8 mouse cellular contexts compared by ENCODE assay signal in the genomic region with DNA sequence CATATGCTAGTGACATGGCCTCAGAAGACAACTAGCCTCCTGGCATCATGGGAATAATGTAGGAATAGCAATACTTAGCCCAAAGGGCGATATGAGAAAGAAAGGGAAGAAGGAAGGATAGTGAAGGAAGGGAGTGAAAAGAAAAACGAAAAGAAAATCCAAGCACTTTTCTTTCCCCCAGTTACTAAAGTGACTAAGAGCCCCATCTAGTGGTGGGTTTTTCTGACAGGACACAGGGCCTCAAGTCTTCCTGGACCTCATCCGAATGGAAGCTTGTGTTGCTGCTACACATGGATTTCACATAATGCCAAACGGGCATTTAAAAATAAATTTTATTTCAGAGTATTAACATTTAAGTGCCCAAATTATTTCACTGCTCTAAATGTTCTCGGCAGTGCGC. TPM values are rescaled to one million over a fixed set of nuclear protein-coding genes. Genes with fewer than 3 reads are reported as not detected.
A peak's percentile ranks its signal among the peaks of the same experiment; 100 is the strongest.
DNase-seq lines count a peak whose midpoint lies in the region; ATAC-seq and TF ChIP-seq lines count a peak whose summit lies in the region.

No protein-coding gene starts in this region.

- DNase-seq in gastrocnemius, adult 2 months: no peak
- DNase-seq in gastrocnemius, postnatal 25 days: no peak
- DNase-seq in midbrain, embryonic 14.5 days: peak; percentile 82
- DNase-seq in ZHBTc4 (ENCODE audit: low read depth, low spot score): peak; percentile 50

- H3K36me3 ChIP-seq in midbrain, embryonic 14.5 days (ENCODE audit: control insufficient read depth, insufficient read depth, low read length): peaks cover 12% of the 10 kb centered on the region; the same call in 1 of the 2 replicates
- H3K36me3 ChIP-seq in midbrain, embryonic 16.5 days (ENCODE audit: control insufficient read depth, insufficient read depth, low read length): peaks cover 2% of the 10 kb centered on the region; the same call in 1 of the 2 replicates
- H3K36me3 ChIP-seq in forebrain, embryonic 13.5 days (ENCODE audit: poor library complexity, severe bottlenecking): peaks cover 6% of the 10 kb centered on the region; the same call in 1 of the 2 replicates

- no peaks in the 10 kb centered on the region for H3K27me3 ChIP-seq in midbrain, embryonic 14.5 days (ENCODE audit: control insufficient read depth, insufficient read depth, low read length)
- H3K27me3 ChIP-seq in midbrain, embryonic 16.5 days (ENCODE audit: control insufficient read depth, insufficient read depth, low read depth, low read length): no peaks in the 10 kb centered on the region
- no peaks in the 10 kb centered on the region for H3K27me3 ChIP-seq in forebrain, embryonic 13.5 days

- no peak overlapping the region for H3K4me2 ChIP-seq in midbrain, embryonic 14.5 days (ENCODE audit: low read length)
- no peak overlapping the region for H3K4me2 ChIP-seq in midbrain, embryonic 16.5 days (ENCODE audit: low read length)
- no peak overlapping the region for H3K4me2 ChIP-seq in forebrain, embryonic 13.5 days

- no peaks in the 10 kb centered on the region for H3K9me3 ChIP-seq in midbrain, embryonic 14.5 days (ENCODE audit: control insufficient read depth, low read length)
- no peaks in the 10 kb centered on the region for H3K9me3 ChIP-seq in midbrain, embryonic 16.5 days (replicated peaks; ENCODE audit: control insufficient read depth, low read length, poor library complexity, severe bottlenecking)
- no peaks in the 10 kb centered on the region for H3K9me3 ChIP-seq in forebrain, embryonic 13.5 days (replicated peaks)

- H3K4me3 ChIP-seq in gastrocnemius, adult 2 months: no peak overlapping the region
- H3K4me3 ChIP-seq in midbrain, embryonic 14.5 days (replicated peaks; ENCODE audit: low read depth, low read length): no peak overlapping the region
- H3K4me3 ChIP-seq in midbrain, embryonic 16.5 days (ENCODE audit: low read depth, low read length): no peak overlapping the region
- H3K4me3 ChIP-seq in forebrain, embryonic 13.5 days: no peak overlapping the region

- H3K27ac ChIP-seq in gastrocnemius, adult 2 months: no peak overlapping the region
- H3K27ac ChIP-seq in midbrain, embryonic 14.5 days (replicated peaks; ENCODE audit: low read depth, low read length): no peak overlapping the region
- no peak overlapping the region for H3K27ac ChIP-seq in midbrain, embryonic 16.5 days (ENCODE audit: low read length)
- H3K27ac ChIP-seq in forebrain, embryonic 13.5 days: no peak overlapping the region

- TF ChIP-seq CTCF in gastrocnemius, adult 2 months (IDR thresholded peaks at IDR 0.05): peak; percentile 69

- no peak overlapping the region for H3K9ac ChIP-seq in midbrain, embryonic 14.5 days (replicated peaks; ENCODE audit: low read length)
- H3K9ac ChIP-seq in midbrain, embryonic 16.5 days (ENCODE audit: low read depth, low read length): no peak overlapping the region
- no peak overlapping the region for H3K9ac ChIP-seq in forebrain, embryonic 13.5 days

- no peaks in the 10 kb centered on the region for H3K4me1 ChIP-seq in midbrain, embryonic 14.5 days (ENCODE audit: control insufficient read depth, insufficient read depth, low read length)
- no peaks in the 10 kb centered on the region for H3K4me1 ChIP-seq in midbrain, embryonic 16.5 days (ENCODE audit: control insufficient read depth, insufficient read depth, low read length)
- H3K4me1 ChIP-seq in forebrain, embryonic 13.5 days: no peaks in the 10 kb centered on the region

- ATAC-seq in midbrain, embryonic 14.5 days (ENCODE audit: low FRiP score, low TSS enrichment): no peak
- ATAC-seq in midbrain, embryonic 16.5 days: no peak
- ATAC-seq in granulocyte monocyte progenitor cell, adult 5-6 weeks (replicated peaks; ENCODE audit: poor library complexity, severe bottlenecking): peak; percentile 69
- peak; percentile 78 for ATAC-seq in megakaryocyte progenitor cell, adult 5-6 weeks (replicated peaks; ENCODE audit: poor library complexity)
- ATAC-seq in forebrain, embryonic 13.5 days: no peak

- WGBS in midbrain, embryonic 14.5 days: 63% methylated on average over 6 of the region's 6 CpGs
- 56% methylated on average over 6 of the region's 6 CpGs for WGBS in midbrain, embryonic 16.5 days
- WGBS in forebrain, embryonic 13.5 days: 59% methylated on average over 6 of the region's 6 CpGs

- intact Hi-C loops in gastrocnemius, adult 2 months (cut with DNase I): loop anchor here (5.0 kb wide), 1 partner anchor 306 kb away; no protein-coding TSS in a partner anchor

RNA-seq across cellular contexts. Expression of a gene that starts 14.4 kb away (rescaled TPM):
- total RNA-seq in gastrocnemius, adult 2 months (2021): 10 to 100 TPM; 14.8 to 16.8 TPM
- 10 to 100 TPM; 14.7 to 16.0 TPM for total RNA-seq in gastrocnemius, postnatal 25 days (2021)
- 13.7 and 22.0 TPM in 2 replicates for polyA plus RNA-seq in midbrain, embryonic 14.5 days (2014; fragmentation: Nextera tagmentation; extraction: Ambion mirVana)
- polyA plus RNA-seq in midbrain, embryonic 16.5 days (2015; fragmentation: Nextera tagmentation; extraction: Ambion mirVana): 17.4 and 19.6 TPM in 2 replicates
- total RNA-seq in granulocyte monocyte progenitor cell, adult 5-6 weeks (2014; fragmentation: Nextera tagmentation): 5.6 and 6.4 TPM in 2 replicates
- 3.7 and 5.4 TPM in 2 replicates for total RNA-seq in granulocyte monocyte progenitor cell, adult 5-6 weeks (2017)
- 5.0 and 7.4 TPM in 2 replicates for total RNA-seq in megakaryocyte progenitor cell, adult 5-6 weeks (2015)
- total RNA-seq in megakaryocyte progenitor cell, adult 5-6 weeks (2017): 2.7 and 4.4 TPM in 2 replicates
- 29.4 and 30.1 TPM in 2 replicates for polyA plus RNA-seq in forebrain, embryonic 13.5 days (2015; fragmentation: Nextera tagmentation; extraction: Ambion mirVana)

RNA-seq across cellular contexts. Expression of a gene that starts 14.5 kb away (rescaled TPM):
- total RNA-seq in gastrocnemius, adult 2 months (2021): 10 to 100 TPM; 20.1 to 27.9 TPM
- 10 to 100 TPM; 20.8 to 25.0 TPM for total RNA-seq in gastrocnemius, postnatal 25 days (2021)
- polyA plus RNA-seq in midbrain, embryonic 14.5 days (2014; fragmentation: Nextera tagmentation; extraction: Ambion mirVana): 27.8 and 37.9 TPM in 2 replicates
- polyA plus RNA-seq in midbrain, embryonic 16.5 days (2015; fragmentation: Nextera tagmentation; extraction: Ambion mirVana): 38.5 and 39.7 TPM in 2 replicates
- 8.4 and 19.9 TPM in 2 replicates for total RNA-seq in granulocyte monocyte progenitor cell, adult 5-6 weeks (2014; fragmentation: Nextera tagmentation)
- total RNA-seq in granulocyte monocyte progenitor cell, adult 5-6 weeks (2017): 12.2 and 20.3 TPM in 2 replicates
- 29.9 and 35.5 TPM in 2 replicates for total RNA-seq in megakaryocyte progenitor cell, adult 5-6 weeks (2015)
- 15.5 and 17.2 TPM in 2 replicates for total RNA-seq in megakaryocyte progenitor cell, adult 5-6 weeks (2017)
- 31.5 and 32.9 TPM in 2 replicates for polyA plus RNA-seq in forebrain, embryonic 13.5 days (2015; fragmentation: Nextera tagmentation; extraction: Ambion mirVana)

Comparison
In these comparisons a context has a peak if more than half of its experiments do, and no peak if none do; other contexts are left out.
1. DNase-seq: peak in midbrain, embryonic 14.5 days (single experiment) and ZHBTc4 (single experiment); none in gastrocnemius, adult 2 months (single experiment) and gastrocnemius, postnatal 25 days (single experiment).
2. ATAC-seq: peak in granulocyte monocyte progenitor cell, adult 5-6 weeks (single experiment) and megakaryocyte progenitor cell, adult 5-6 weeks (single experiment); none in midbrain, embryonic 14.5 days (single experiment), midbrain, embryonic 16.5 days (single experiment) and forebrain, embryonic 13.5 days (single experiment).